Mouse (Mus musculus) embryonic facial prominence, embryonic 11.5 days (tissue): Measurements from ENCODE around the gene Unk. TPM values are rescaled to one million over a fixed set of nuclear protein-coding genes. Genes with fewer than 3 reads are reported as not detected.

Experiments
- ATAC-seq: fragments of 200-750 bp; cut with Nextera tagmentation; replicated peaks from 2 replicates; pipeline ENCODE4 v1.8.0; 2017; ENCODE audit warnings: low read depth; ENCODE audit not compliant: insufficient number of reproducible peaks, low FRiP score, low TSS enrichment
- DNase-seq: peaks from one replicate; pipeline ENCODE4 v3.0.0-alpha.2; 2015; ENCODE audit warnings: low spot score
- H3K27ac ChIP-seq: fragments of 300-500 bp; sonication (generic); replicated peaks from 2 replicates; pipeline ENCODE4 v1.5.1; 2014; ENCODE audit warnings: mild to moderate bottlenecking, low read depth, low read length, control low read depth
- H3K27me3 ChIP-seq: fragments of 300-500 bp; sonication (generic); 2 replicates; pipeline ENCODE4 v1.6.1; 2014; ENCODE audit warnings: mild to moderate bottlenecking, low read length, moderate library complexity, mixed read lengths; ENCODE audit not compliant: control insufficient read depth, insufficient read depth
- H3K36me3 ChIP-seq: fragments of 300-500 bp; sonication (generic); replicated peaks from 2 replicates; pipeline ENCODE4 v1.6.1; 2014; ENCODE audit warnings: low read depth, mild to moderate bottlenecking, low read length, moderate library complexity, mixed read lengths; ENCODE audit not compliant: control insufficient read depth, insufficient read depth
- H3K4me1 ChIP-seq: fragments of 300-500 bp; sonication (generic); 2 replicates; pipeline ENCODE4 v1.6.1; 2014; ENCODE audit warnings: low read length, mixed read lengths; ENCODE audit not compliant: control insufficient read depth, insufficient read depth
- H3K4me2 ChIP-seq: fragments of 300-500 bp; sonication (generic); 2 replicates; pipeline ENCODE4 v1.6.1; 2014; ENCODE audit warnings: low read depth, mild to moderate bottlenecking, control low read depth, low read length, moderate library complexity
- H3K4me3 ChIP-seq: fragments of 300-500 bp; sonication (generic); 2 replicates; pipeline ENCODE4 v1.5.1; 2014; ENCODE audit warnings: low read depth, low read length, control low read depth
- H3K9ac ChIP-seq: fragments of 300-500 bp; sonication (generic); replicated peaks from 2 replicates; pipeline ENCODE4 v1.6.1; 2014; ENCODE audit warnings: mild to moderate bottlenecking, control low read depth, low read length
- H3K9me3 ChIP-seq: fragments of 300-500 bp; sonication (generic); replicated peaks from 2 replicates; pipeline ENCODE4 v1.6.1; 2016; ENCODE audit warnings: mild to moderate bottlenecking, low read length, inconsistent platforms, mixed read lengths; ENCODE audit not compliant: control insufficient read depth
- WGBS: fragments of 180-500 bp; shearing (Covaris S2); extraction: QIAGEN DNeasy Blood & Tissue Kit; methylation state at CpG from one replicate; pipeline ENCODE4 v1.1.7; 2014; 5-methylcytosine and 5-hydroxymethylcytosine counted together
- polyA plus RNA-seq: library from polyadenylated mRNA; unstranded; fragments of >200 nt; fragmentation: Nextera tagmentation; extraction: Ambion mirVana; gene quantifications from 2 replicates; pipeline ENCODE4 v1.2.1, GENCODE M21; 2014

The Unk gene
- 21.2 and 21.7 TPM in 2 replicates for polyA plus RNA-seq

DNA sequence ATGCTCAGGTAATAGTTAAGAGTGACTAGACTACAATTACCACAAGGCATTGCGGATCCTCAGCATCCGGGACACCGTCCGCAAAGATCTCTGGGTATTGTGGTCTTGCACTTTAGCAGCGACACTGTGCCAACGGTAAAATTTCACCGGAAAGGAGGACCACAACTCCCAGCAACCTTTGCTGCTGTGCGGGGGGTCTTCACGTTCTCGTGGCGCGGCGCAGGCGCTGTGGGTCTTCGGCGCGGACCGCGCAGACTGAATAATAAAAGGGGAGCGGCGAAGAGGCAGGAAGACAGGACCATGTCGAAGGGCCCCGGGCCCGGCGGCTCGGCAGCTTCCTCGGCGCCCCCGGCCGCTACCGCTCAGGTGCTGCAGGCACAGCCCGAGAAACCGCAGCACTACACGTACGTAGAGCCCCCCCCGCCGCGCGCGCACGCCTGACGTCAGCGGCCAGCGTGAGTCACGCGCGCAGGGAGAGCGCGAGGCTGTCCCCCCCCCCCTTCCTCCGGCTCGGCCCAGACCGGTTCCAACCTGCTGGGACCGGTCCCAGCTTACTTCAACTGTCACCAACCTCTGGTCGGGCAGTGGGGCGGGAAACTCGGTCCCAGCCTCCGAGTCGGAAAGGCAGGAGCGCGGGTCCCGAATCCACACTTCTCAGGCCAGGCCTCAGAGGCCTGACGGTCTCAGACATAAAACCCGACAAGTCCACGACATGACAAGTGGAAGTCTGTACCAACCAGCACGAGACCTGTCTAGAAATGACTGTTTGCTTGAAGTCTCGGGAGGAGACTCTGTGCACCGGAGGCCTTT, at the start of gene Unk:
Unk (plus strand) TSS at position 235 of the 810 bp plus-strand sequence.
- Histone ChIP-seq H3K4me1 (no peaks in the 10 kb centered on the region), H3K27ac (peak within 1 kb of the TSS; percentile 98), H3K27me3 (no peaks in the 10 kb centered on the region), H3K36me3 (no peaks in the 10 kb centered on the region), H3K4me2 (peak within 1 kb of the TSS; percentile 74), H3K9ac (peak within 1 kb of the TSS; percentile 92), H3K4me3 (peak within 1 kb of the TSS; percentile 68), H3K9me3 (no peaks in the 10 kb centered on the region)
- ATAC-seq (peak; percentile 93), DNase-seq (peak; percentile 99)
- under 1% methylated on average over 67 of the region's 67 CpGs for WGBS

DNA sequence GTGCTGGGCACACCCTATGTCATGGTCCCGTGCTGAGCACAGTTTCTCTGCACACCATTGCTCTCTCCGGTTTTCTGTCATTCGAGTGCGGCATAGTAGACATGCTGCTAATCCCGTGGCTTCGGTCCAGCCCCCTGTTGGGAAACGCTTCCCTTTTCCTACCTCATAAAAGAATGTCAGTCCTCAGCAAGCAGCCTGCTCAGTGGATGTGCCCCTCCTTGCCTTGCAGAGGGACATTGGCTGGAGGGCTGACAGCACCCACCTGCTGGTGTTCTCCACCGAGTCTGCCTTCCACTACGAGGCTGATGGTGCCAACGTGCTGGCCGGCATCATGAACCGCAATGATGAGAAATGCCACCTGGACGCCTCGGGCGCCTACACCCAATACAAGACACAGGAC, 47.6 kb upstream of the Unk start:
- no peak overlapping the region for H3K4me3 ChIP-seq
- ATAC-seq (no peak), DNase-seq (no peak)
- 94% methylated on average over 15 of the region's 15 CpGs for WGBS
- no peaks in the 10 kb centered on the region for H3K27me3 ChIP-seq
- H3K4me1 ChIP-seq, result no peaks in the 10 kb centered on the region
- no peaks in the 10 kb centered on the region for H3K9me3 ChIP-seq
- no peak overlapping the region for H3K4me2 ChIP-seq
- H3K9ac ChIP-seq, result no peak overlapping the region
- no peak overlapping the region for H3K27ac ChIP-seq
- no peaks in the 10 kb centered on the region for H3K36me3 ChIP-seq

DNA sequence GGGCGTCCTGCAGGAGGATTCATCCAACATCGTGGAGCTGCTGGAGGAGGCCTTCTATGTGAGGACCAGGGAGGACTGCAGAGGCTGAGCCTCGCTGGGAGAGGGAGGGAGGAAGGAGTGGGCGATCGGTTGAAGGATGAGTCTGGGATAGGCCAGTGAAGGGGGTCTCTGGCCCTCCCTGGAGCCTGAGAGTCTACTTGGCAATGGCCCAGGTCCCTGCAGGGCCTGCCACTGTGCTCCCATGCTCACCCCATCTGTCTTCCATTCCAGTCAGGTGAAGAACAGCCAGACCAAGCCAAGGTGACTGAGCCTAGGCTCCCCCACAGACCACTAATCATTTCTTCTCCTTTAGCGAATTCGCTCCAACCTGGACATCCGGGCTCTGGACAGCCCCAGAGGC, 46.8 kb upstream of the Unk start:
- Histone ChIP-seq H3K4me3 (no peak overlapping the region), H3K27ac (no peak overlapping the region), H3K36me3 (no peaks in the 10 kb centered on the region), H3K4me1 (no peaks in the 10 kb centered on the region), H3K9me3 (no peaks in the 10 kb centered on the region), H3K9ac (no peak overlapping the region), H3K27me3 (no peaks in the 10 kb centered on the region), H3K4me2 (no peak overlapping the region)
- WGBS, result 93% methylated on average over 8 of the region's 8 CpGs
- ATAC-seq (no peak), DNase-seq (no peak)

DNA sequence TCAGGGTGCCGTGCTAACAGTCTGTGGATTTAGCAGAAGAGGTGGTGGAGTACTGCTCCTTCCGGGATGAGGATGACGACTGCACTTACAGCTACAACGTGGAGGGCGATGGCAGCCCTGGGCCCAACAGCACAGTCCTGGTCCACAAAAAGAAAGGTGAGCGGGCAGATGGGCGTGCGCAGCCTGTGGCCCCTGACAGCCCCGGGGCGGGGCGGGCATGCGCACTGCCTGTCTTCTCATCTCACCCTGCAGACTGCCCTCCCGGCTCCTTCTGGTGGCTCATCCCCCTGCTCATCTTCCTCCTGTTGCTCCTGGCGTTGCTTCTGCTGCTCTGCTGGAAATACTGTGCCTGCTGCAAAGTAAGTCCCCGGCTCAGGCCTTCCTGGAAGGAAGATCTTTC, 40.4 kb upstream of the Unk start:
- ATAC-seq (no peak), DNase-seq (no peak)
- Histone ChIP-seq H3K9ac (no peak overlapping the region), H3K27me3 (no peaks in the 10 kb centered on the region), H3K36me3 (no peaks in the 10 kb centered on the region), H3K4me3 (0 out of 2 replicates have a peak overlapping the region, but pooled peaks have one; percentile 3), H3K9me3 (no peaks in the 10 kb centered on the region), H3K4me1 (no peaks in the 10 kb centered on the region), H3K27ac (no peak overlapping the region), H3K4me2 (no peak overlapping the region)
- 35% methylated on average over 15 of the region's 15 CpGs for WGBS

DNA sequence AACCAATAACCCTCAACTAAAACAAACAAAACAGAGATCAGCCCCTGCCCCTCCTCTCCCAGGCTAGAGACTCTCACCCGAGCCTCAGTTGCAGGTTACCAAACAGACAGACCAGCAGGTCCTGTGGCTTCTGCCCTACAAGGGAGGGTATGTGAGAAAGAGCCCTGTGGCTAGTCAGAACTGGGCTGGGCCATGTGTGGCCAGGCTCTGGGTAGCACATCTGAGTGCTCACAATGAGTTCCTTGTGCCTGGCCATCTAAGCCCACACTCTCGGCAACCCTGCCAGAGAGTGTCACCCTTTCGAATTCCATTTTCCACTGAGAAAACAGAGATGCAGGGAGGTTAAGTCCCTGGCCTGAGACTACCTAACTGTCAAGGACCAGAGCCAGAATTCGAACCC, 38.0 kb upstream of the Unk start:
- no peak overlapping the region for H3K4me2 ChIP-seq
- no peaks in the 10 kb centered on the region for H3K9me3 ChIP-seq
- ATAC-seq (no peak), DNase-seq (no peak)
- no peaks in the 10 kb centered on the region for H3K36me3 ChIP-seq
- no peak overlapping the region for H3K4me3 ChIP-seq
- H3K4me1 ChIP-seq, result no peaks in the 10 kb centered on the region
- 57% methylated on average over 4 of the region's 4 CpGs for WGBS
- no peaks in the 10 kb centered on the region for H3K27me3 ChIP-seq
- no peak overlapping the region for H3K27ac ChIP-seq
- H3K9ac ChIP-seq, result no peak overlapping the region

DNA sequence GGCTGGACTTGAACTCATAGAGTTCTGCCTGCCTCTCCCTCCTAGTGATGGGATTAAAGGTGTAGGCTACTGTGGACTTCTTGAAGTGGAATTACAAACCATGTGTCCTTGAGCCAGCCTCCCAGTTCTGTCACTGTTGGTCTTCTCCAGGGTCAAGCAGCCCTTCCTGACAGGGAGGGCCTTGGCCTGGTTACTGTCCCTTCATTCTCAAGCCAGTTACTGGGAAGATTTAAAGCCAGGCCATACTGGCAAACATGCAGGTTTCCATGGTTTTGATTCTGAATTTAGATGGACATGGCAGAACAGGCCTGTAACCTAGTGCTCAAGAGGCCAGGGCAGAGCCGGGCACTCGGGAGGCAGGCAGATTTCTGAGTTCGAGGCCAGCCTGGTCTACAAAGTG, 34.9 kb upstream of the Unk start:
- Histone ChIP-seq H3K27ac (no peak overlapping the region), H3K9ac (no peak overlapping the region), H3K9me3 (no peaks in the 10 kb centered on the region), H3K4me3 (no peak overlapping the region), H3K4me1 (no peaks in the 10 kb centered on the region), H3K36me3 (no peaks in the 10 kb centered on the region), H3K4me2 (no peak overlapping the region), H3K27me3 (no peaks in the 10 kb centered on the region)
- WGBS, result 91% methylated on average over 3 of the region's 3 CpGs
- no peak for DNase-seq
- no peak for ATAC-seq

DNA sequence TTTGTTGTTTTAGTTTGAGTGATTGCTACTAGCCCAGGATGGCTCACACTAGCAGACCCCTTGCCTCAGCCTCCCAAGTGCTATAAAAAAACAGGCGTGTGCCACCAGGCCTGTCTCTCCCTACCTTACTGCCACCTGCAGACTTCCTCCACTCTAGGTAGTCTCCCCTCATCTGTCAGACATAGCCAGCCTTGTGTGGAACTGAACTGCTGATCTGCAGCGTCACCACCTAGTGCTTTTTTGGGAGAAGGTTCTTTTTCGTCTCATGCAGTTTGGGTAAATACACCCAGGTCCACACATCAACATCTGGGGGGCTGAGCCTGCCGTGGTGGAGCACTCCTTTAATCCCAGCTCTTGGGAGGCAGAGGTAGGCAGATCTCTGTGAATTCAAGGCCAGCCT, 33.1 kb upstream of the Unk start:
- no peaks in the 10 kb centered on the region for H3K9me3 ChIP-seq
- no peak overlapping the region for H3K9ac ChIP-seq
- no peak for DNase-seq
- no peak overlapping the region for H3K27ac ChIP-seq
- H3K4me1 ChIP-seq, result no peaks in the 10 kb centered on the region
- H3K4me2 ChIP-seq, result no peak overlapping the region
- 72% methylated on average over 4 of the region's 4 CpGs for WGBS
- no peaks in the 10 kb centered on the region for H3K36me3 ChIP-seq
- no peaks in the 10 kb centered on the region for H3K27me3 ChIP-seq
- ATAC-seq, result no peak
- no peak overlapping the region for H3K4me3 ChIP-seq

DNA sequence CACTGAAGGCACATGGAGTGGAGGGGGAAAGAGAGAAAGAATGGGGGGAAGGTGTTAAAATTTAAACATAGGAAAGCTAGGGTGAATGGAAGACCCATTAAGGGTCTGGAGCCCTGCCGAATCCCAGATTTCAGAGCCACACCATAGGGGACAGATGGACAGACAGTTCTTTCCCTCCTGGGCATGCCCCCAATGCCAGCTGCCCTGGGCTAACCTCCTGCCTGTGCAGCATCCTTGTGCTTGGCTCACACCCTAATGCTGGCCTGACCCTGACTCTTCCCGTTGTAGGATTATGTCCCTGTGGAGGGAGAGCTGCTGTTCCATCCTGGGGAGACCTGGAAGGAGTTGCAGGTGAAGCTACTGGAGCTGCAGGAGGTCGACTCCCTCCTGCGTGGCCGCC, 32.5 kb upstream of the Unk start:
- Histone ChIP-seq H3K36me3 (no peaks in the 10 kb centered on the region), H3K4me1 (no peaks in the 10 kb centered on the region), H3K4me2 (no peak overlapping the region), H3K9ac (no peak overlapping the region), H3K27ac (no peak overlapping the region), H3K4me3 (no peak overlapping the region), H3K9me3 (no peaks in the 10 kb centered on the region), H3K27me3 (no peaks in the 10 kb centered on the region)
- WGBS, result 67% methylated on average over 5 of the region's 5 CpGs
- DNase-seq (no peak), ATAC-seq (no peak)
